Mouse (Mus musculus) cerebellum, adult 9-10 months (tissue): ENCODE results near the gene Cenpl.

Experiments used
- DNase-seq: peaks from one replicate; pipeline ENCODE4 v3.0.0; 2022

Gene Cenpl

GRCm38 (mm10) chr1:161041261-161042020 is 29.1 kb upstream of the Cenpl start:
- DNase-seq: no peak

- DNase-seq: no peak
Measured at GRCm38 (mm10) chr1:161046972-161047371, 23.5 kb upstream of the Cenpl start.

- DNase-seq: no peak
Measured at GRCm38 (mm10) chr1:161057164-161057563, 13.3 kb upstream of the Cenpl start.

- no peak for DNase-seq
Measured at GRCm38 (mm10) chr1:161063351-161063750, 7.2 kb upstream of the Cenpl start.

- DNase-seq: no peak
Measured at GRCm38 (mm10) chr1:161071272-161071620, 733 bp downstream of the Cenpl start.

DNA sequence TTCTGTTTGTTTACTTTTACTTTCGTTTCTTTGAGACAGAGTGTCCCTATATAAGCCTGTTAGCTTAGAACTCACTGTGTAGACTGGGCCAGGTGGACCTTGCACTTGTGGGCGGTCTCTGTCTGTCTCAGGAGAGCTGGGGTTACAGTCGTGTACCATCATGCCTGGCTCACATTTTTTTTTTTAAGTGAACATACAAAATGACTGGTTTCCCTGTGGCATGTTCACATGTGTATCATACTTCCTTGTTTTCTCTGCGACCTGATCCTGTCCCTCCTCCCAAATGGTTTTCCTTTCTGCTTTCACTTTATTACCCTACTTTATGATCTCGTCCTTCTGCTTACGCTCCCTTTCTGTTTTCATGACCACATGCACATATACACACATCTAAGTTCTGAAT is 5.7 kb downstream of the Cenpl start:
- DNase-seq: no peak

GRCm38 (mm10) chr1:161077243-161077642 is 6.7 kb downstream of the Cenpl start:
- DNase-seq: no peak

DNA sequence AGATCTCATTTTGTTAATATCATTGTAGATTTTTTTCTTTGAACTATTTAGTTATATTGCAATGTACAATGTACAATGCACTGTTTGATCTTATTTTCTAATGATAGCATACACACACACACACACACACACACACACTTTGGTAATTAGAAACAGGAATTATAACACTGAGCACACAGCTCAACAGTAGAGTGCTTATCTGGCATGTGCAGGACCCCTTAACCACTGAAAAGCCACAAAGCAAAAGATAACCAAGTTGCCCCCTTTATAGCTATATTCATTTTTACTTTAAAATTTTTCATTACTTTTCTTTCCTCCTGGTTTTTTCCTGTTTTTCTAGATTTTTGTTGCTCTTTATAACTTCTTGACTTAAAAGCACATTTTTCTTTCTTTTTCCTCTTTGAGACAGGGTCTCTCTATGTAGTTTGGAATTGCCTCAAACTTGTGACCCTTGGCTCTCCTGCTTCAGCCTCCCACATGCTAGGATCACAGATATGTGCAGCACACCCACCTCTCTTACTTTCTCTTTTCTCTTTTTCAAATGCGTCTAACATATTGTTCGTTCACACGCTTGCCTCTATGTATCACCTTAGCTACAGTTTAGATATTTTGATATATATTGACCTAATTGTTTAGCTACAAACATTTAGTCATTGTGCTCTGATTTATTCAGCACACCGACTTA is 29.4 kb downstream of the Cenpl start:
- no peak for DNase-seq

- DNase-seq: no peak
Measured at GRCm38 (mm10) chr1:161103842-161104241, 33.3 kb downstream of the Cenpl start.

- no peak for DNase-seq
Measured at GRCm38 (mm10) chr1:161109216-161109615, 38.7 kb downstream of the Cenpl start.

DNA sequence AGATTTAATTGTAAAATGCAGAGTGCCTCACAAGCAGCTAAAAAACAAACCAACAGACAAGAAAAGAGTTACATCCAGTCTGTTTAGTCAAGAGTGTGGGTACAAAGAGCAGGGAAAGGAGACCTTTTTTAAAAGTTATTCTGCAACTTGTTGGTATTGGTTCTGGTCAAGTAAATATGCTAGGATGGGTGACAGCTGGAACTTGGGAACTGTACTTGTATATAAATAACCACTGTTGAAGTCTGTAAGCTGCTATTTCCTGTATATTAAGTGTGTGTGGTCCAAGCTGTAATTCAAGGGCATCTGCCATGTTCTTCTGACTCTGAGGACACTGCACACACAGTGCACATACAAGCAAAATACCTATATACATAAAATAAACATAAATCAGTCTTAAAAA is 44.1 kb downstream of the Cenpl start:
- DNase-seq: no peak

- DNase-seq: no peak
Measured at GRCm38 (mm10) chr1:161122661-161123418, 52.3 kb downstream of the Cenpl start.

- no peak for DNase-seq
Measured at GRCm38 (mm10) chr1:161126461-161126860, 55.9 kb downstream of the Cenpl start.

GRCm38 (mm10) chr1:161130726-161131664 is 60.5 kb downstream of the Cenpl start, which contains the start of gene Klhl20:
Gene Klhl20, minus strand, starts transcription at chr1:161131511.
- peak; percentile 96 for DNase-seq
